Mouse (Mus musculus): ENCODE results near the gene Med13l.

Med13l gene

GRCm38 (mm10) chr5:118782139-118782538 lies 221.7 kb downstream of the Med13l start:
- in situ Hi-C loops (cut with MboI; ENCODE audit: low pct_unique_long_range_greater_than_20kb in 1 of 2, low sequenced_read_pairs in 2 of 2, unreplicated experiment in 1 of 2), result loop anchor here (5.0 to 25.0 kb wide), 4 partner anchors 35 to 930 kb away; no protein-coding TSS in a partner anchor

- in situ Hi-C loops (cut with MboI; ENCODE audit: low pct_unique_long_range_greater_than_20kb in 1 of 2, low sequenced_read_pairs in 2 of 2, unreplicated experiment in 1 of 2), result loop anchor here (25.0 kb wide), 2 partner anchors 898 to 923 kb away; no protein-coding TSS in a partner anchor
Observed at GRCm38 (mm10) chr5:118789226-118789625, 228.7 kb downstream of the Med13l start.

GRCm38 (mm10) chr5:118789776-118790175 lies 229.3 kb downstream of the Med13l start:
- in situ Hi-C loops (cut with MboI; ENCODE audit: low pct_unique_long_range_greater_than_20kb in 1 of 2, low sequenced_read_pairs in 2 of 2, unreplicated experiment in 1 of 2), result loop anchor here (25.0 kb wide), 2 partner anchors 898 to 923 kb away; no protein-coding TSS in a partner anchor

- in situ Hi-C loops (cut with MboI; ENCODE audit: low pct_unique_long_range_greater_than_20kb in 1 of 2, low sequenced_read_pairs in 2 of 2, unreplicated experiment in 1 of 2), result loop anchor here (25.0 kb wide), 2 partner anchors 889 to 914 kb away; no protein-coding TSS in a partner anchor
Observed at GRCm38 (mm10) chr5:118797811-118798210, 237.3 kb downstream of the Med13l start.

- in situ Hi-C loops (cut with MboI; ENCODE audit: low pct_unique_long_range_greater_than_20kb in 1 of 2, low sequenced_read_pairs in 2 of 2, unreplicated experiment in 1 of 2), result no loop called here
Observed at GRCm38 (mm10) chr5:118801592-118801991, 241.1 kb downstream of the Med13l start.

GRCm38 (mm10) chr5:118802036-118802435 lies 241.6 kb downstream of the Med13l start:
- in situ Hi-C loops (cut with MboI; ENCODE audit: low pct_unique_long_range_greater_than_20kb in 1 of 2, low sequenced_read_pairs in 2 of 2, unreplicated experiment in 1 of 2), result no loop called here

- in situ Hi-C loops (cut with MboI; ENCODE audit: low pct_unique_long_range_greater_than_20kb in 1 of 2, low sequenced_read_pairs in 2 of 2, unreplicated experiment in 1 of 2), result no loop called here
Observed at GRCm38 (mm10) chr5:118808946-118809345, 248.5 kb downstream of the Med13l start.

GRCm38 (mm10) chr5:118809588-118809987 lies 249.1 kb downstream of the Med13l start:
- in situ Hi-C loops (cut with MboI; ENCODE audit: low pct_unique_long_range_greater_than_20kb in 1 of 2, low sequenced_read_pairs in 2 of 2, unreplicated experiment in 1 of 2), result no loop called here

- in situ Hi-C loops (cut with MboI; ENCODE audit: low pct_unique_long_range_greater_than_20kb in 1 of 2, low sequenced_read_pairs in 2 of 2, unreplicated experiment in 1 of 2), result no loop called here
Observed at GRCm38 (mm10) chr5:118811690-118812089, 251.2 kb downstream of the Med13l start.

- in situ Hi-C loops (cut with MboI; ENCODE audit: low pct_unique_long_range_greater_than_20kb in 1 of 2, low sequenced_read_pairs in 2 of 2, unreplicated experiment in 1 of 2), result no loop called here
Observed at GRCm38 (mm10) chr5:118812421-118812820, 251.9 kb downstream of the Med13l start.

GRCm38 (mm10) chr5:118812947-118813401 lies 252.5 kb downstream of the Med13l start:
- in situ Hi-C loops (cut with MboI; ENCODE audit: low pct_unique_long_range_greater_than_20kb in 1 of 2, low sequenced_read_pairs in 2 of 2, unreplicated experiment in 1 of 2), result no loop called here

- in situ Hi-C loops (cut with MboI; ENCODE audit: low pct_unique_long_range_greater_than_20kb in 1 of 2, low sequenced_read_pairs in 2 of 2, unreplicated experiment in 1 of 2), result no loop called here
Observed at GRCm38 (mm10) chr5:118814052-118814451, 253.6 kb downstream of the Med13l start.
